Mouse (Mus musculus): ENCODE results near the gene Ppp2r3d. TPM values are rescaled to one million over a fixed set of nuclear protein-coding genes. Genes with fewer than 3 reads are reported as not detected.

Gene Ppp2r3d
- polyA plus RNA-seq, 1 experiment from 2014 or later: 136 TPM

DNA sequence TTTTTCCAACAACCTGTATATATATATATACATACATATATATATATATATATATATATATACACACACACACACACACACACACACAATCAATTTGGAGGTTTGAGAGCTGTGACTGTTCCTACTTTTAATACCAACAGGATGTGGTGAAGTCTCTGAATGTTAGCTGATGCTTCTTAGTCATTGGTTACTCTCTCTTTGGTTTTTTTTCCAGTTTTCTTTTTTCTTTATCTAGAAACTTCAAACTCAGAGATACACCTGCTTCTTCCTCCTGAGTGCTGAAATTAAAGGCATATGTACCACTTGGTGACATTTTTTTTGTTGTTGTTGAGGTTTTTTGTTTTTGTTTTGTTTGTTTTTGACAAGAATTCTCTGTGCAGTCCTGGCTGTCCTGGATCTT lies 63.8 kb downstream of the Ppp2r3d start:
- Histone ChIP-seq H3K4me1 (replicated peaks; ENCODE audit: insufficient read depth, low read length) (no peaks in the 10 kb centered on the region), H3K36me3 (ENCODE audit: insufficient read depth, low read length) (no peaks in the 10 kb centered on the region), H3K27ac (no peak overlapping the region), H3K4me2 (ENCODE audit: low read length) (no peak overlapping the region), H3K27me3 (ENCODE audit: insufficient read depth, low read length) (no peaks in the 10 kb centered on the region), H3K9ac (ENCODE audit: low read depth, low read length) (no peak overlapping the region), H3K4me3 (replicated peaks; ENCODE audit: low read depth, low read length) (no peak overlapping the region), H3K9me3 (replicated peaks; ENCODE audit: low read length) (no peaks in the 10 kb centered on the region)
- DNase-seq (ENCODE audit: low spot score): no peak
- ATAC-seq (replicated peaks; ENCODE audit: low FRiP score, low read depth): no peak
- TF ChIP-seq CTCF (IDR thresholded peaks at IDR 0.05; ENCODE audit: low read depth): no peak

DNA sequence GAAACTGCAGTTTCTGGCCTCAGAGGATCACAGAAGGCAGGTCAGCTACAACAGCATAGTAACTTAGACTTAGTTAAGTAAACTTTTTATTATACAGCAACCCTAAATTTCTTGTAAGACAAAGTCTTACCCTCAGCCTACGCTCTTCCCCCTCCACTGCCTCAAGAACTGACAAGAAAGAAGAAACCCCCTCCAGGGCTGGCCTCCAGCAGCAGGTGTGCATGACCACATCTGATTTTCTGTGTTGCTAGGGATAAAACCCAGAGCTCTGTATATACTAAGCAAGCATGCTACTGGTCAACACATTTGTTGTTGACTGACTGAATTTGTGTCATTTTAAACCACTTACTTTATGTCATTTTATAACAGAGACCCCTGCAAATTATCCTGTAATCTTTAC lies 65.1 kb downstream of the Ppp2r3d start:
- Histone ChIP-seq H3K36me3 (ENCODE audit: insufficient read depth, low read length) (no peaks in the 10 kb centered on the region), H3K4me2 (ENCODE audit: low read length) (no peak overlapping the region), H3K4me3 (replicated peaks; ENCODE audit: low read depth, low read length) (no peak overlapping the region), H3K9ac (ENCODE audit: low read depth, low read length) (no peak overlapping the region), H3K4me1 (replicated peaks; ENCODE audit: insufficient read depth, low read length) (no peaks in the 10 kb centered on the region), H3K27ac (no peak overlapping the region), H3K9me3 (replicated peaks; ENCODE audit: low read length) (no peaks in the 10 kb centered on the region), H3K27me3 (ENCODE audit: insufficient read depth, low read length) (no peaks in the 10 kb centered on the region)
- DNase-seq (ENCODE audit: low spot score): no peak
- no peak for TF ChIP-seq CTCF (IDR thresholded peaks at IDR 0.05; ENCODE audit: low read depth)
- 24% methylated on average over 1 of the region's 1 CpGs for WGBS
- ATAC-seq (replicated peaks; ENCODE audit: low FRiP score, low read depth): no peak

DNA sequence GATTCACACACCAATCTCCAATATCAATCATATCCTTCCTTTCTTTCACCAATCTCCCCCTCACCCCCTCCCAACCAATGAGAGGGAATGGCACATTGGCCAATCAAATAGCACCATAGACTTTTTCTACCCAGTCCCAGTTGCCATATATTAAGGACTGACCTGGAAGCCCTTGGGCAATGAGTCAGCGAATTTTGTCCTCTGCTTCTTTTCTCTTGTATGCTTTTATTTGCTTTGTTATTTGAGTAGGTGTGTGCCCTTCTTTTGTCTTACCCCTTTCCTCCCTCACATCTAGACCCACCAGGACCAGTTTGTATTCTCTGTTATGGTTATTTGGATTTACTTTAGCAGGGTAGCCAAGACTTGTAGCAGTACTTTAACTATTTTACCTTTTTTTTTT lies 68.1 kb downstream of the Ppp2r3d start:
- H3K4me1 ChIP-seq (replicated peaks; ENCODE audit: insufficient read depth, low read length): no peaks in the 10 kb centered on the region
- DNase-seq (ENCODE audit: low spot score) (no peak), ATAC-seq (replicated peaks; ENCODE audit: low FRiP score, low read depth) (no peak)
- H3K4me3 ChIP-seq (replicated peaks; ENCODE audit: low read depth, low read length): no peak overlapping the region
- H3K27me3 ChIP-seq (ENCODE audit: insufficient read depth, low read length): no peaks in the 10 kb centered on the region
- 58% methylated on average over 1 of the region's 1 CpGs for WGBS
- H3K9me3 ChIP-seq (replicated peaks; ENCODE audit: low read length): no peaks in the 10 kb centered on the region
- no peak overlapping the region for H3K9ac ChIP-seq (ENCODE audit: low read depth, low read length)
- no peak overlapping the region for H3K27ac ChIP-seq
- no peak overlapping the region for H3K4me2 ChIP-seq (ENCODE audit: low read length)
- no peak for TF ChIP-seq CTCF (IDR thresholded peaks at IDR 0.05; ENCODE audit: low read depth)
- H3K36me3 ChIP-seq (ENCODE audit: insufficient read depth, low read length): no peaks in the 10 kb centered on the region

Other genes starting within 250 kb of the Ppp2r3d start
- gene 2010315B03Rik, start 164.2 kb downstream of the Ppp2r3d start, polyA plus RNA-seq (2015; fragmentation: Nextera tagmentation; extraction: Ambion mirVana): 14.6 and 16.7 TPM in 2 replicates
- not detected in 2 replicates for gene Gm21836, start 16.9 kb upstream of the Ppp2r3d start, polyA plus RNA-seq (2015; fragmentation: Nextera tagmentation; extraction: Ambion mirVana)